8 mouse cellular contexts compared by ENCODE assay signal in genomic region chr4:106936741-106937140, GRCm38 (mm10). TPM values are rescaled to one million over a fixed set of nuclear protein-coding genes. Genes with fewer than 3 reads are reported as not detected.
DNase-seq lines count a peak whose midpoint lies in the region; ATAC-seq and TF ChIP-seq lines count a peak whose summit lies in the region.

No protein-coding gene starts in this region.

- no peak for DNase-seq in lung, postnatal 25 days (ENCODE audit: low spot score)
- DNase-seq in liver, postnatal 0 days, result no peak
- DNase-seq in frontal cortex, postnatal 10 days (ENCODE audit: low spot score in 2 of 2), result no peak
- DNase-seq in thymus, postnatal 25 days, result no peak
- no peak for DNase-seq in ovary, adult 18-20 months (ENCODE audit: low spot score)
- no peak for DNase-seq in layer of hippocampus, postnatal 14 days (ENCODE audit: low spot score in 2 of 2)

- peak overlapping the region; percentile 59 for H3K27ac ChIP-seq in lung, embryonic 16.5 days (ENCODE audit: low read length)
- peak overlapping the region; percentile 67 for H3K27ac ChIP-seq in heart, embryonic 15.5 days
- H3K27ac ChIP-seq in liver, postnatal 0 days (ENCODE audit: low read depth), result 0 out of 2 replicates have a peak overlapping the region, but pooled peaks have one; percentile 18

- H3K27me3 ChIP-seq in lung, embryonic 16.5 days (ENCODE audit: control insufficient read depth, insufficient read depth, low read depth, low read length), result no peaks in the 10 kb centered on the region
- H3K27me3 ChIP-seq in heart, embryonic 15.5 days, result no peaks in the 10 kb centered on the region
- no peaks in the 10 kb centered on the region for H3K27me3 ChIP-seq in liver, postnatal 0 days (ENCODE audit: insufficient read depth, low read length)

- peak overlapping the region; percentile 16; the same call in 1 of the 2 replicates for H3K9ac ChIP-seq in lung, embryonic 16.5 days (ENCODE audit: low read length)
- H3K9ac ChIP-seq in heart, embryonic 15.5 days, result peak overlapping the region; percentile 33; the same call in 1 of the 2 replicates
- H3K9ac ChIP-seq in liver, postnatal 0 days (replicated peaks), result peak overlapping the region; percentile 26; the same call in 1 of the 2 replicates

- TF ChIP-seq CTCF in liver, postnatal 0 days (IDR thresholded peaks at IDR 0.05; ENCODE audit: low read depth), result no peak

- no peak overlapping the region for H3K4me3 ChIP-seq in lung, embryonic 16.5 days (ENCODE audit: low read length)
- no peak overlapping the region for H3K4me3 ChIP-seq in heart, embryonic 15.5 days
- H3K4me3 ChIP-seq in liver, postnatal 0 days (ENCODE audit: low read depth, low read length), result no peak overlapping the region

- WGBS in lung, embryonic 16.5 days, result 34% methylated on average over 8 of the region's 8 CpGs
- 22% methylated on average over 8 of the region's 8 CpGs for WGBS in heart, embryonic 15.5 days
- 76% methylated on average over 8 of the region's 8 CpGs for WGBS in liver, postnatal 0 days (ENCODE audit: insufficient replicate concordance)

- ATAC-seq in lung, embryonic 16.5 days (ENCODE audit: low read depth), result no peak
- no peak for ATAC-seq in heart, embryonic 15.5 days (replicated peaks; ENCODE audit: insufficient number of reproducible peaks, insufficient read depth, low FRiP score, low read depth)
- ATAC-seq in liver, postnatal 0 days, result no peak

- peaks cover 67% of the 10 kb centered on the region for H3K4me1 ChIP-seq in lung, embryonic 16.5 days (replicated peaks; ENCODE audit: control insufficient read depth, insufficient read depth, low read length)
- H3K4me1 ChIP-seq in heart, embryonic 15.5 days (replicated peaks), result peaks cover 87% of the 10 kb centered on the region
- peaks cover 61% of the 10 kb centered on the region for H3K4me1 ChIP-seq in liver, postnatal 0 days (ENCODE audit: insufficient read depth)

- H3K9me3 ChIP-seq in lung, embryonic 16.5 days (ENCODE audit: control insufficient read depth, low read length), result no peaks in the 10 kb centered on the region
- no peaks in the 10 kb centered on the region for H3K9me3 ChIP-seq in heart, embryonic 15.5 days (replicated peaks)
- H3K9me3 ChIP-seq in liver, postnatal 0 days (ENCODE audit: low read length), result no peaks in the 10 kb centered on the region

- no peak overlapping the region for H3K4me2 ChIP-seq in lung, embryonic 16.5 days (ENCODE audit: low read depth, low read length)
- peak overlapping the region; percentile 12; the same call in 1 of the 2 replicates for H3K4me2 ChIP-seq in heart, embryonic 15.5 days
- no peak overlapping the region for H3K4me2 ChIP-seq in liver, postnatal 0 days (ENCODE audit: low read depth, low read length)

- no peak for TF ChIP-seq EP300 in liver, postnatal 0 days (IDR thresholded peaks at IDR 0.05; ENCODE audit: low read depth)

- no peaks in the 10 kb centered on the region; the same call in 1 of the 2 replicates for H3K36me3 ChIP-seq in lung, embryonic 16.5 days (ENCODE audit: control insufficient read depth, insufficient read depth, low read length)
- no peaks in the 10 kb centered on the region for H3K36me3 ChIP-seq in heart, embryonic 15.5 days
- H3K36me3 ChIP-seq in liver, postnatal 0 days (replicated peaks; ENCODE audit: insufficient read depth, low read length), result peaks cover 15% of the 10 kb centered on the region

RNA-seq across cellular contexts. Expression of gene Ssbp3, which starts 26.2 kb away (rescaled TPM):
- polyA plus RNA-seq in lung, embryonic 16.5 days (2015; fragmentation: Nextera tagmentation; extraction: Ambion mirVana), result 49.5 and 61.7 TPM in 2 replicates
- 53.3 and 69.1 TPM in 2 replicates for polyA plus RNA-seq in heart, embryonic 15.5 days (2015; fragmentation: Nextera tagmentation; extraction: Ambion mirVana)
- 22.8 and 26.8 TPM in 2 replicates for polyA plus RNA-seq in liver, postnatal 0 days (2015; fragmentation: Nextera tagmentation; extraction: Ambion mirVana)
- 100 to 1,000 TPM; 106 to 119 TPM for total RNA-seq in layer of hippocampus, postnatal 14 days (2021)
